ENCODE assay signal across 24 mouse cellular contexts in genomic region chr8:121919158-121919557, GRCm38 (mm10). TPM values are rescaled to one million over a fixed set of nuclear protein-coding genes. Genes with fewer than 3 reads are reported as not detected.
"Had no signal": no experiment of that assay in that cellular context is flagged by ENCODE, and none has a peak within 500 bp of the region (broad histone marks: within the 10 kb centered on the region; RNA-seq: fewer than 3 reads in every experiment).

No protein-coding gene starts in this region.

- H3K36me3 ChIP-seq: limb, embryonic 10.5 days; limb, embryonic 13.5 days; liver, embryonic 12.5 days; liver, embryonic 15.5 days; midbrain, embryonic 12.5 days had no signal

- H3K4me1 ChIP-seq: limb, embryonic 13.5 days; liver, embryonic 12.5 days; liver, embryonic 15.5 days had no signal

- H3K4me2 ChIP-seq: limb, embryonic 13.5 days; liver, embryonic 12.5 days; liver, embryonic 15.5 days; midbrain, embryonic 12.5 days had no signal

- H3K27ac ChIP-seq: limb, embryonic 10.5 days; limb, embryonic 13.5 days; liver, embryonic 12.5 days; liver, embryonic 15.5 days; midbrain, embryonic 12.5 days had no signal

- ATAC-seq: liver, embryonic 12.5 days; midbrain, embryonic 16.5 days had no signal

- H3K9ac ChIP-seq: limb, embryonic 13.5 days; liver, embryonic 12.5 days; liver, embryonic 15.5 days; midbrain, embryonic 12.5 days had no signal

- H3K9me3 ChIP-seq: limb, embryonic 10.5 days; limb, embryonic 13.5 days; liver, embryonic 12.5 days; liver, embryonic 15.5 days; midbrain, embryonic 12.5 days had no signal

- H3K4me3 ChIP-seq: layer of hippocampus, adult 2 months; limb, embryonic 10.5 days; limb, embryonic 13.5 days; liver, embryonic 12.5 days; liver, embryonic 15.5 days; midbrain, embryonic 12.5 days had no signal

- H3K27me3 ChIP-seq: limb, embryonic 13.5 days; liver, embryonic 12.5 days; liver, embryonic 15.5 days; midbrain, embryonic 12.5 days had no signal

- DNase-seq: kidney, adult 18-20 months; kidney, adult 9 months; kidney, postnatal 10 days; layer of hippocampus, adult 9-11 months; liver; lung, adult 2 months; thymus, adult 18-20 months; thymus, postnatal 36 days had no signal

RNA-seq across cellular contexts. Expression of gene Car5a, which starts 25.5 kb away (rescaled TPM):
- total RNA-seq: layer of hippocampus, adult 2 months; layer of hippocampus, postnatal 25 days; left cerebral cortex, postnatal 25 days; megakaryocyte progenitor cell, adult 5-6 weeks; megakaryocyte-erythroid progenitor cell, adult 5-6 weeks; monocyte, adult 5-6 weeks had no signal
- polyA plus RNA-seq: limb, embryonic 10.5 days; limb, embryonic 13.5 days; lung, embryonic 16.5 days; neural tube, embryonic 11.5 days; testis, adult 2 months; urinary bladder, adult 2 months had no signal
